ENCODE assay signal across 15 mouse cellular contexts in the genomic region with DNA sequence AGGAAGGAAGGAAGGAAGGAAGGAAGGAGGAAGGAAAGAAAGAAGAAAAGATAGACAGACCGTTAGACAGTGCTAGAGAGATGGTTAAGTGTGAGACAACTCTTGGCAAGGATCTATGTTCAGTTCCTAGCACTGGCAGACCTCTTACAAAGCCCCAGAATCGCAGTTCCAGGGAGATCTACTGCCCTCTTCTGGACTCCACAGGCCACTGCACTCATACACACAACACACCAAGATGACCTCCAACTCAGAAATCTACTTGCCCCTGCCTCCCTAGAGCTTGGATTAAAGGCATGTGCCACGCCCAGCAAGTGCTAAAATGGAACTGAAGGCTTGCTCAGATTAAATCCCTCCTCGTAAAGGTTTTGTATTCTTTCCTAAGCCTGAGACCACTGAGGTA.
DNase-seq lines count a peak whose midpoint lies in the region; ATAC-seq and TF ChIP-seq lines count a peak whose summit lies in the region.
"Had no signal": no experiment of that assay in that cellular context is flagged by ENCODE, and none has a peak within 500 bp of the region (broad histone marks: within the 10 kb centered on the region; RNA-seq: fewer than 3 reads in every experiment).

No protein-coding gene starts in this region.

- WGBS in kidney, postnatal 0 days = 86% methylated on average over 4 of the region's 4 CpGs
- WGBS in kidney, embryonic 15.5 days = 88% methylated on average over 4 of the region's 4 CpGs
- 90% methylated on average over 4 of the region's 4 CpGs for WGBS in midbrain, postnatal 0 days
- WGBS in midbrain, embryonic 13.5 days = 86% methylated on average over 4 of the region's 4 CpGs
- 88% methylated on average over 4 of the region's 4 CpGs for WGBS in hindbrain, embryonic 12.5 days

- no peak for TF ChIP-seq EP300 in MEL (IDR thresholded peaks at IDR 0.05; ENCODE audit: low read depth in 1 of 2, low read length in 2 of 2)

- H3K9ac ChIP-seq in kidney, postnatal 0 days (ENCODE audit: low read depth, low read length) = no peak overlapping the region
- no peak overlapping the region for H3K9ac ChIP-seq in kidney, embryonic 15.5 days
- H3K9ac ChIP-seq in midbrain, postnatal 0 days (replicated peaks; ENCODE audit: low read length, poor library complexity, severe bottlenecking) = no peak overlapping the region
- no peak overlapping the region for H3K9ac ChIP-seq in midbrain, embryonic 13.5 days (replicated peaks)
- H3K9ac ChIP-seq in MEL (ENCODE audit: control insufficient read depth, low read depth, low read length, poor library complexity, severe bottlenecking) = no peak overlapping the region
- H3K9ac ChIP-seq in hindbrain, embryonic 12.5 days = no peak overlapping the region
- H3K9ac ChIP-seq: embryonic facial prominence, embryonic 12.5 days; heart, embryonic 15.5 days; liver, embryonic 15.5 days; neural tube, embryonic 15.5 days had no signal

- H3K4me1 ChIP-seq in kidney, postnatal 0 days (replicated peaks; ENCODE audit: insufficient read depth, low read length) = no peaks in the 10 kb centered on the region
- no peaks in the 10 kb centered on the region for H3K4me1 ChIP-seq in kidney, embryonic 15.5 days
- H3K4me1 ChIP-seq in midbrain, postnatal 0 days (ENCODE audit: insufficient read depth, low read length) = no peaks in the 10 kb centered on the region
- H3K4me1 ChIP-seq in midbrain, embryonic 13.5 days (replicated peaks) = peaks cover 7% of the 10 kb centered on the region; the same call in 1 of the 2 replicates
- H3K4me1 ChIP-seq in MEL (ENCODE audit: control insufficient read depth in 1 of 2, insufficient read depth in 2 of 2, low read length in 2 of 2) = no peaks in the 10 kb centered on the region
- no peaks in the 10 kb centered on the region for H3K4me1 ChIP-seq in hindbrain, embryonic 12.5 days
- H3K4me1 ChIP-seq: midbrain, embryonic 10.5 days; neural tube, embryonic 15.5 days had no signal

- TF ChIP-seq POLR2A in MEL (IDR thresholded peaks at IDR 0.05; ENCODE audit: control insufficient read depth in 1 of 2, insufficient read depth in 1 of 2, low read depth in 1 of 2, low read length in 2 of 2, poor library complexity in 1 of 2) = no peak

- H3K79me2 ChIP-seq in MEL (ENCODE audit: control insufficient read depth, insufficient read depth, low read length, poor library complexity) = no peaks in the 10 kb centered on the region

- no peaks in the 10 kb centered on the region for H3K27me3 ChIP-seq in kidney, postnatal 0 days (ENCODE audit: insufficient read depth, low read length)
- no peaks in the 10 kb centered on the region for H3K27me3 ChIP-seq in kidney, embryonic 15.5 days
- H3K27me3 ChIP-seq in midbrain, postnatal 0 days (ENCODE audit: insufficient read depth, low read length) = no peaks in the 10 kb centered on the region
- no peaks in the 10 kb centered on the region for H3K27me3 ChIP-seq in midbrain, embryonic 13.5 days
- no peaks in the 10 kb centered on the region for H3K27me3 ChIP-seq in MEL (ENCODE audit: control insufficient read depth in 1 of 2, insufficient read depth in 2 of 2, low read length in 2 of 2)
- no peaks in the 10 kb centered on the region for H3K27me3 ChIP-seq in hindbrain, embryonic 12.5 days
- H3K27me3 ChIP-seq: embryonic facial prominence, embryonic 12.5 days; heart, embryonic 15.5 days; liver, embryonic 15.5 days; neural tube, embryonic 15.5 days had no signal

- no peak overlapping the region for H3K4me2 ChIP-seq in kidney, postnatal 0 days (ENCODE audit: low read length)
- H3K4me2 ChIP-seq in kidney, embryonic 15.5 days = no peak overlapping the region
- H3K4me2 ChIP-seq in midbrain, postnatal 0 days (ENCODE audit: low read depth, low read length, poor library complexity, severe bottlenecking) = no peak overlapping the region
- H3K4me2 ChIP-seq in midbrain, embryonic 13.5 days (replicated peaks) = no peak overlapping the region
- H3K4me2 ChIP-seq in hindbrain, embryonic 12.5 days (replicated peaks) = no peak overlapping the region
- H3K4me2 ChIP-seq: embryonic facial prominence, embryonic 12.5 days; heart, embryonic 15.5 days; liver, embryonic 15.5 days; neural tube, embryonic 15.5 days had no signal

- DNase-seq in kidney, postnatal 0 days (ENCODE audit: low spot score) = no peak
- DNase-seq in midbrain, postnatal 0 days (ENCODE audit: low spot score) = no peak
- DNase-seq in MEL (ENCODE audit: low read depth, low spot score) = no peak
- no peak for DNase-seq in adrenal gland, postnatal 10 days
- DNase-seq: right cerebral cortex, postnatal 4 days had no signal

- no peaks in the 10 kb centered on the region for H3K9me3 ChIP-seq in kidney, postnatal 0 days (replicated peaks; ENCODE audit: low read length)
- no peaks in the 10 kb centered on the region for H3K9me3 ChIP-seq in kidney, embryonic 15.5 days (replicated peaks)
- 0 out of 2 replicates have a peak, but pooled peaks cover 2% of the 10 kb centered on the region for H3K9me3 ChIP-seq in midbrain, postnatal 0 days (ENCODE audit: low read length)
- no peaks in the 10 kb centered on the region for H3K9me3 ChIP-seq in midbrain, embryonic 13.5 days
- no peaks in the 10 kb centered on the region for H3K9me3 ChIP-seq in MEL (replicated peaks; ENCODE audit: insufficient read depth, low read length)
- H3K9me3 ChIP-seq in hindbrain, embryonic 12.5 days (replicated peaks) = no peaks in the 10 kb centered on the region
- H3K9me3 ChIP-seq: embryonic facial prominence, embryonic 12.5 days; heart, embryonic 15.5 days; liver, embryonic 15.5 days; midbrain, embryonic 10.5 days; neural tube, embryonic 15.5 days had no signal

- H3K27ac ChIP-seq in kidney, postnatal 0 days = no peak overlapping the region
- H3K27ac ChIP-seq in kidney, embryonic 15.5 days = no peak overlapping the region
- H3K27ac ChIP-seq in midbrain, postnatal 0 days (ENCODE audit: low read depth, low read length) = no peak overlapping the region
- H3K27ac ChIP-seq in midbrain, embryonic 13.5 days = no peak overlapping the region
- H3K27ac ChIP-seq in MEL (ENCODE audit: control insufficient read depth, low read depth, low read length) = no peak overlapping the region
- no peak overlapping the region for H3K27ac ChIP-seq in hindbrain, embryonic 12.5 days
- H3K27ac ChIP-seq: embryonic facial prominence, embryonic 12.5 days; liver, embryonic 15.5 days; midbrain, embryonic 10.5 days; neural tube, embryonic 15.5 days had no signal

- no peak overlapping the region for H3K4me3 ChIP-seq in kidney, postnatal 0 days (replicated peaks; ENCODE audit: low read depth, low read length)
- no peak overlapping the region for H3K4me3 ChIP-seq in kidney, embryonic 15.5 days (replicated peaks)
- no peak overlapping the region for H3K4me3 ChIP-seq in midbrain, postnatal 0 days (ENCODE audit: low read depth, low read length)
- H3K4me3 ChIP-seq in midbrain, embryonic 13.5 days (replicated peaks) = no peak overlapping the region
- no peak overlapping the region for H3K4me3 ChIP-seq in MEL (ENCODE audit: control insufficient read depth in 1 of 2, insufficient read depth in 1 of 2, low read depth in 2 of 2, low read length in 2 of 2)
- H3K4me3 ChIP-seq in hindbrain, embryonic 12.5 days = no peak overlapping the region
- H3K4me3 ChIP-seq: embryonic facial prominence, embryonic 12.5 days; heart, embryonic 15.5 days; liver, embryonic 15.5 days; midbrain, embryonic 10.5 days; myocyte; neural tube, embryonic 15.5 days had no signal

- TF ChIP-seq CTCF in kidney, postnatal 0 days (IDR thresholded peaks at IDR 0.05; ENCODE audit: low read depth) = peak; percentile 19; the same call in 1 of the 2 replicates
- peak; percentile 37 for TF ChIP-seq CTCF in midbrain, postnatal 0 days (IDR thresholded peaks at IDR 0.05)
- peak in 2 of 3 experiments; percentile 26 to 42; a peak in 5 of 6 replicates for TF ChIP-seq CTCF in MEL (IDR thresholded peaks at IDR 0.05 in 2 of 3, conservative IDR thresholded peaks at IDR 0.05 in 1 of 3; ENCODE audit: control insufficient read depth in 1 of 3, insufficient read depth in 1 of 3, low read depth in 2 of 3, low read length in 3 of 3, poor library complexity in 1 of 3, severe bottlenecking in 1 of 3)

- peak; percentile 23 for TF ChIP-seq RAD21 in MEL (IDR thresholded peaks at IDR 0.05; ENCODE audit: low read depth, low read length)

- ATAC-seq in kidney, postnatal 0 days (replicated peaks; ENCODE audit: low FRiP score, low read depth) = no peak
- ATAC-seq in kidney, embryonic 15.5 days (replicated peaks; ENCODE audit: low FRiP score) = no peak
- ATAC-seq in midbrain, postnatal 0 days (ENCODE audit: low FRiP score) = no peak
- no peak for ATAC-seq in midbrain, embryonic 13.5 days
- ATAC-seq in hindbrain, embryonic 12.5 days (ENCODE audit: low FRiP score) = no peak
- ATAC-seq: forebrain, embryonic 16.5 days had no signal

- H3K36me3 ChIP-seq in kidney, postnatal 0 days (ENCODE audit: insufficient read depth, low read length) = no peaks in the 10 kb centered on the region
- no peaks in the 10 kb centered on the region for H3K36me3 ChIP-seq in kidney, embryonic 15.5 days
- no peaks in the 10 kb centered on the region for H3K36me3 ChIP-seq in midbrain, postnatal 0 days (ENCODE audit: insufficient read depth, low read length)
- H3K36me3 ChIP-seq in midbrain, embryonic 13.5 days = no peaks in the 10 kb centered on the region
- H3K36me3 ChIP-seq in MEL (ENCODE audit: control insufficient read depth in 1 of 2, insufficient read depth in 2 of 2, low read length in 2 of 2) = no peaks in the 10 kb centered on the region
- no peaks in the 10 kb centered on the region for H3K36me3 ChIP-seq in hindbrain, embryonic 12.5 days
- H3K36me3 ChIP-seq: embryonic facial prominence, embryonic 12.5 days; heart, embryonic 15.5 days; liver, embryonic 15.5 days; midbrain, embryonic 10.5 days; neural tube, embryonic 15.5 days had no signal

TF ChIP-seq in MEL, 35 proteins besides CTCF, POLR2A, EP300 and RAD21:
- TF ChIP-seq MAZ (IDR thresholded peaks at IDR 0.05; ENCODE audit: low read depth, low read length) = no peak
- peak; percentile 28; the same call in 1 of the 2 replicates for TF ChIP-seq SMC3 (IDR thresholded peaks at IDR 0.05; ENCODE audit: low read depth, low read length)
